Mouse (Mus musculus) embryo, embryonic 11.5 days (tissue): ENCODE measurements around the gene Aip.
"Not testable (repeated sequence)": the region's sequence is repeated elsewhere in the genome, so short reads cannot be mapped to it uniquely, and the experiment has no call there.

Source experiments
- DNase-seq: peaks from one replicate; pipeline ENCODE4 v3.0.0-alpha.2; 2012; ENCODE audit warnings: low read depth, low spot score

Aip gene

GRCm38 (mm10) chr19:4064501-4064900 lies 61.2 kb downstream of the Aip start:
- not testable (repeated sequence) for DNase-seq
